Mouse (Mus musculus) E14TG2a.4 (cell line): ENCODE data around the gene Medag.
A peak's percentile ranks its signal among the peaks of the same experiment; 100 is the strongest.

Experiments used
- H3K27me3 ChIP-seq: 2 replicates; pipeline ENCODE4 v1.6.1; 2014; ENCODE audit warnings: low read length, control low read depth; ENCODE audit not compliant: insufficient read depth
- H3K36me3 ChIP-seq: 2 replicates; pipeline ENCODE4 v1.6.1; 2014; ENCODE audit warnings: low read length, control low read depth; ENCODE audit not compliant: insufficient read depth
- H3K4me1 ChIP-seq: replicated peaks from 2 replicates; pipeline ENCODE4 v1.6.1; 2014; ENCODE audit warnings: low read depth, low read length, control low read depth
- H3K4me3 ChIP-seq: replicated peaks from 2 replicates; pipeline ENCODE4 v1.5.1; 2014; ENCODE audit warnings: mild to moderate bottlenecking, low read length
- H3K9me3 ChIP-seq: 2 replicates; pipeline ENCODE4 v1.6.1; 2014; ENCODE audit warnings: low read length, control low read depth
- CTCF ChIP-seq: conservative IDR thresholded peaks from 2 replicates; pipeline ENCODE4 v1.5.1; 2014; ENCODE audit warnings: low read length
- NANOG ChIP-seq: IDR thresholded peaks from 2 replicates; pipeline ENCODE4 v1.6.1; 2014; ENCODE audit warnings: borderline replicate concordance, low read length, mixed read lengths
- POU5F1 ChIP-seq: IDR thresholded peaks from 2 replicates; pipeline ENCODE4 v1.6.1; 2014; ENCODE audit warnings: low read length, borderline replicate concordance

The Medag gene

DNA sequence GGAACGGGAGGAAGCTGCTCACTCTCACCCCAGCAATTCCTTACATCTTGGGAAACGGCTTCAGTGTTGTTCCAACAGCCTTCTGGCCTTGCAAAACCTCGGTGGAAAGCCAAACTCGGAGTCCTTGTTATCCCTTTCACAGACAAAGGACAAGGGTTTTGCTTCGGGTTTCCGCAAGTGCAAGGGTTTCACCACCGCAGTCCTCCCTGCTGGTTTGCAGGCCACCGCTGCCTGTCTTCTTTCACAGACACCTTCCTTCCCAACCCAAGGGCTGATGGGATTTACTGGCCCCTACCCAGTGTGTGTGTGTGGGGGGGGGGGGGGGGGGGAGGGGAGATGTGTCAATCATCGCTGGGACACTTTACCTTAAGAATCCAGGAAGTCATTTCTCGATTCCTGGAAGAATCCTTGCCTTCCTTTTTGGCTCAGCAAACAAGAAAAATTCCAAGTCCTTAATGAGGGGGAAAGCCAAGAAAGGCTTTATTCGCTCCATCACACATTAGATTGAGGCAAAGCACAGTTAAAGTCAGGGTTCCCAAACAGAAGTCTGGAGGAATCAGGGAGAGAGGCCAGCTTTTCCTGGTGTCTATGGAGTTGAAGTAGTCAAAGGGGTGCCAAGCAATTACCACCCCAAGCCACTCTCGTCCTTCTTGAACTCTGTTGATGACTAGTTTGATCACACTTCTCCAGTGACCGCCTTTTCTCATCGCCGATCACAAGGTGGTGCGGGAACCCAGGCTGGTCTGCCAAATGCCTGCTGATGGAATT is 63.3 kb downstream of the Medag start:
- TF ChIP-seq POU5F1 (no peak), CTCF (no peak), NANOG (no peak)
- Histone ChIP-seq H3K27me3 (peaks cover 14% of the 10 kb centered on the region), H3K4me1 (peaks cover 14% of the 10 kb centered on the region), H3K9me3 (peaks cover 5% of the 10 kb centered on the region), H3K36me3 (no peaks in the 10 kb centered on the region), H3K4me3 (peak overlapping the region; percentile 55)
